Mouse (Mus musculus) lung, postnatal 0 days (tissue): ENCODE measurements around the gene Banp.

Experiments
- CTCF ChIP-seq: IDR thresholded peaks from 2 replicates; pipeline ENCODE4 v1.5.1; 2016; ENCODE audit warnings: antibody characterized with exemption, mild to moderate bottlenecking
- EP300 ChIP-seq: IDR thresholded peaks from 2 replicates; pipeline ENCODE4 v1.6.1; 2016; ENCODE audit warnings: antibody characterized with exemption, mild to moderate bottlenecking, control low read depth

- TF ChIP-seq CTCF = peak; percentile 63
- TF ChIP-seq EP300 = no peak
Observed at GRCm38 (mm10) chr8:121935341-121936294, 13.9 kb upstream of the Banp start.
